Mouse (Mus musculus) adrenal gland, postnatal 14 days (tissue): ENCODE results near the gene Map3k9. TPM values are rescaled to one million over a fixed set of nuclear protein-coding genes. Genes with fewer than 3 reads are reported as not detected.

Source experiments
- DNase-seq: peaks from one replicate; pipeline ENCODE4 v3.0.0; 2021; ENCODE audit warnings: mixed read lengths
- total RNA-seq: library from RNA; stranded (reverse); gene quantifications from 2 replicates; pipeline ENCODE4 v1.2.3, GENCODE M21; 2021

The Map3k9 gene
- total RNA-seq, 1 experiment from 2014 or later, result 1.0 TPM

DNA sequence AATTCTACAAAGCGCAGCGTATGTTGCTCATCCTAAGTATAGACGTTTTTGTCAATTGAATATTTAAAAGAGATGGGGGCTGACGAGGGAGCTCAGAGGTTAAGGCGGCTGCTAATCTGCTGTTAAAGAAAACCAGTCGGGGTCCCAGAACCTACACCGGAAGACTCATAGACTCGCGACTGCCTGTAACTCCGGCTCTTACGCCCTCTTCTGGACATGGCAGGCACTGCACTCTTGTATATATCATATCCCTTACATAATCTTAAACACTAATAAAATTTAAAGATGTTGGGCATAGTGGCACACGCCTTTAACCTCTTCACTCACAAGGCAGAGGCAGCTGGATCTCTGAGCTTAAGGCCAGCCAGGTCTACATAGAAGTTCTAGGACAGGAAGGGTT, 6.3 kb upstream of the Map3k9 start:
- no peak for DNase-seq

DNA sequence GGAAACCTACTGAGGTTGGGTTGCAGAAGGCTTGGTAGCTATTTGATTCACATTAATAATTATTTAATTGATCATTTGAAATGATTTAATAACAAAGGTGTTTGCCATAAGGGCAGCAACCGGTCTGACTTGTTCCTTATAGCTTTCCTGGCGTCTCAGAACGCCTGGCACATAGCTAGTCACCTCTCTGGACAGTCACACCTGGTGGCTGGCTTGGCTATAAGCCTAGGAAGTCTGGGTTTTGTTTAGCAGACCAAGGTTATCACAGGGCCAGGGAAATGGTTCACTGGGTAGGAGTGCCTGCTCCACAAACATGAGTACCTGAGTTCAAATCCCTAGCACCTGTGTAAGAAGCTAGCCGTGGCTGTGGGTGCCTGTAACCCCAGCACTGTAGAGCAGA, 2.3 kb upstream of the Map3k9 start:
- no peak for DNase-seq

DNA sequence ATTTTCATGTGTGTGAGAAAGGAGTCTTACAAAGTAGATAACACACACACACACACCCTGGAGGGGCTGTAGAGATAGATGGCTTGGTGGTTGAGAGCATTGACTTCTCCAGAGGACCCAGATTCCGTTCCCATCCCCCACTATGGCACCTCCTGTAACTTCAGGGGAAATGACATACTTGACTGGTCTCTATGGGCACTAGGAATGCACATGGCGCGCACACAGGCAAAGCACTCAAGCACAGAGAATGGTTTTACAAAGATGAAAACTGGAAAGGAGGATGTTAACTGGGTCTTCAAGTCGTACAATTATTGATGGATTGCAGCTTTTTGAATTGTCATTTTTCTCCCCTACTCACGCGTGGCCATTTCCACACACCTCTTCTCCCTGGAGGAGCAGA, 1.6 kb upstream of the Map3k9 start:
- no peak for DNase-seq

DNA sequence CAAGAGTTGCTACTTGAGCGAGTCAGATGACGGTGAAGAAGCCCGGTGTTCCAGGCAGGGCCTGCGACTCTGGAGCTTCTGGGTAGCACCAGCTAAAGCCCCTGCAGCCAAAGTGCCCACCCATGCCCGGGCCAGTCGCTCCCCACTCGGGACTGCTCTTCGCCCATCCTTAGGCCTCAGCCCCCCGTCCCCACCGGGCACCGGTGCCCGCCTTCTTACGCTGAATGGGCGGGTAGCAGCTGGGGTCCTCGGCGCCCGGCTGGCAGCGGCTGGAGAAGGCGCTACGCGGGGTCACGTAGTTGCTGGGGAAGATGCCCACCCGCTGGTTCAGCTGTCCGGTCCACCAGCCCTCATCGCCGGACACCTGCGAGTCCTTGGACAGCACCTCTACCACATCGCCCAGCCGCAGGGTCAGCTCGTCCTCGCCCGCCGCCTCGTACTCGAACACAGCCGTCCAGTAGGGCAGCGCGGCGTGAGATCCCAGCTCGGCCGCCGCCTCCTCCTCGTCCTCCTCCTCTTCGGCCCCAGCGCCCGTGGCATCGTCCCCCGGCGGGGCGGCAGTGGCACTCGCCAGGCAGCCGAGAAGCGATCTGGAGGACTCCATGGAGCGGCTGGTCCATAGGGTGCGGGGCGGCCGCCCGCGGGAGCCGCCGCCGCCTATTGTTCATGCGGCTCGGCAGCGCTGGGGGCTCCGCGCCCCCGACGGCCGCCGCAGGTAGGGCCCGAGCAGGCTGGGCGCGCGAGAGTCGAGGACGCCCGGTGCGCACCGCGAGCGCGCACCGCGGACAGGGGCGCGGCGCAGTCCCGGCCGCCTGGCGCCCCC, 493 bp downstream of the Map3k9 start:
- peak; percentile 39 for DNase-seq

DNA sequence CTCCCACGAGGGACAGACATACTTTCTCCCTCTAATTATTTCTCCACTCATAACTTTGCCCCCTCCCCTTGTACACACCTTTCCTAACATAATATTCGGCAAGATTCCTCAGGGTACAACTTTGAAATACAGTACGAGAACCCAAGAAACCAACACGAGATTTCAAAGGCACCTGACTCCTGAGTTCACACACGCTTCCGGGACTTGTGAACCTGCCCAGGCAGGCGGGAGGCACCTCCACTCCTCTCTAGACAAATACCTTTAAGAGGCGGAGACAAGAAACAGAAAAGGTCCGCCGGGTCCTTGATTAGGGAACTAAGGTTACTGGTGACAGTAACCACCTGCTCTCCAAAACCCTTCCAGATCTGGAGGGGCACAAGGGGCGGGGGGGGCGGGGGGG, 1.1 kb downstream of the Map3k9 start:
- DNase-seq, result no peak

DNA sequence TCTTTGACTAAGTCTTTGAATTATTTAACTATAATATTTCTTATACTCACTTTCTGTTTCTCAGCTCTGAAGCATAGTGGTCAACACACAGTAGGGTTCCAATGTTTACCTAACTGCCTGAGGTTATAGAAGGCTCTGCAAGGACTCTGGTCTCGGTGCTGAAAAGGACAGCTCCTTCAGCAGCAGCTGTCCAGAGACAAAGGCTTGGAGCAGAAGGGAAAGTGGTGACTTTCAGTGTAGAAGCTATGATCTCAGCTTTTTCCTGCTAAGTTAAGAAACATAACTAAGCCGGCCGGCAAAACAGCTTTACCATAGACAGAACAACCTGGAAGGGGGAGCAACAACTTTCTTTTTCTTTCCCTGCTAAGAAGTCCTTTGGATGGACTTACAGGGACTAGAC, 4.8 kb downstream of the Map3k9 start:
- DNase-seq, result peak; percentile 53

DNA sequence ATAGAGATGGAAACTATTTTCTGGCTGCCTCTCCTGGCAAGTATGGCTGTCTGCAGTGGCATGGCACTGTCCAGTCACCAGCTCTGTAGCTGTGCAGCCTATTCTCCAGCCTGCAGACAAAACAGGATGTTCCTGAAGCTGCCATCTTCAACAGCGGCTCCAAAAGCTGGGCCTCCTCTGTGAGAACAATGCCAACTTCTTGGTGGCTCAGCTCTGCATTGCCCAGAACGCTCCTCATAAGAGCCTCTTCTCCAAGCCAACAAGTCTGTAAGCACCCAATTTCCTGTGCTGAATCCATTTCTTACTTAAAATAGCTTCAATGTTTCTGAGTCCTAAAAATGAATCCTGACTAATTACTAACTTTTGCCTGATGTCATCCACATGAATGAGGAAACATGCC, 5.3 kb downstream of the Map3k9 start:
- DNase-seq, result no peak

DNA sequence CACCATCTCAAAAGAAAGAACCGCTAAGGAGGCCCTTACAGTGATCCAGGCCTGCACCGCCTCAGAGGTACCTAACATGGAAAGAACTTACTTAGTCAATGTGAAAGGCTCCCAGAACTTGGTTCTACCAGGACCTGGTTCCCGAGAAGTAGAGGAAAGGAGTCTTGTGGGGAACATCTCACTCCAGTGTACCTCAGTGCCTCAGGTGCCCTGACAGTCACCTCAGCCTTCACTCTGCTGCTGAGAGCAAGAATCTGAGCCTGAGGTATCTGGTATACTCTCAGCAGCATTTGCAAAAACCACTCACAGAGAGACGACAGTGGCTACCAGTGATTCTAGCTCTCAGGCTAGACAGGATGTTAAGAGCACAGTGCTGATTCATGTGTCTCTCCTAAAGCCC, 6.8 kb downstream of the Map3k9 start:
- DNase-seq, result no peak

DNA sequence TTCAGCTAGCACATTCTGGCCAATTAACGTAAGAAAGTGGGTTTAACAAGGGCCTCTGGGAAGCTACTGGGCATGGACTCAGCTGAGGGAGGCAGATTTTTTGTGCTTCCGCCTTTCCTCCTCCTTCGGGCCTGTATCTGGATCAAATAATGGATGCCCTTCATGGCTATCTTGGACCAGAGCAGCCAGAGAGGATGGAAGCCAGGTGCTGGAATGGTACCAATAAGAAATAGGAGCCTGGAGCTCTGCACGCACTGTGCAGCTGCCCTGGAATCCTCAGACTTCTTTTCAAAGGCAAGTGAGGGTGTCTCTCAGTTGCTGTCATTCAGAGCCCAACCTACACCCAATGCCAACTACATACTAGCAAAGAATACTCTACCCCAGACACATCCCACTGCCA, 11.5 kb downstream of the Map3k9 start:
- no peak for DNase-seq

DNA sequence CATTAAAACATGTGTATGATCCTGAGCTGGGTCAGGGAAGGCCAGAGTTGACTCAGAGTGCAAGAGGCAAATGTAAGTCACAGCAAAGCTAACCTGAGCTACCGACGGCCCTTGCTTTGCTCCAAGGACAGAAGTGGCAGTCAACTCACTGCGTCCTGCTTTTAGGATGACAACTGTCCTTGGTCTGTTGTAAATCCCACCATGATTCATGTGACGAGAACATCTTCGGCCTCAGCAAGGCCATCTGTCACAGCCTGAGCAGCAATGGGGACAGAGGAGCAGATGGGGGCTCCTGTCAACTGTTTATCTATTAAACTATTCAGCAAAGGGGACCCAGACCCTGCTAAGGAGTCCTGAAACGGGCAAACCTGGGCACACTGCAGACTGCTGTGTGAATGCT, 15.6 kb downstream of the Map3k9 start:
- peak; percentile 47 for DNase-seq

DNA sequence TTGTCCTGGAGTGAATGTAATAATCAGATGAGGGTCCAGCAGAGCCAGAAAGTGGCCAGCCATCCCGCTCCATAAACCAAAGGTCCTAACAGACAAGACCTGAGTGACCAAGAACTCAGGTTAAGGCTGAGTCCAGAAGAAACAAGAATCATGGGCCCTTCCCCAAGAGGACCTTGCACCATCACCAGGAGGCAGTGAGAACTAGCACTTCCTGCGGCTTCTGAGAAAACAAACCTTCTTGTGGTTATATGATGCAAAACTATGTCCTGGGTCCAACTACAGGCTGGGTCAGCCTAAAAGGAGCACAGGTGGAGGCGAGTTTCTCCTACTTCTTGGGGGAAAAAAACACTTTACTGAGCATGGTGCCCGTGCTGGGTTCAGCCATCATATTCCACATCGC, 16.6 kb downstream of the Map3k9 start:
- DNase-seq, result no peak

DNA sequence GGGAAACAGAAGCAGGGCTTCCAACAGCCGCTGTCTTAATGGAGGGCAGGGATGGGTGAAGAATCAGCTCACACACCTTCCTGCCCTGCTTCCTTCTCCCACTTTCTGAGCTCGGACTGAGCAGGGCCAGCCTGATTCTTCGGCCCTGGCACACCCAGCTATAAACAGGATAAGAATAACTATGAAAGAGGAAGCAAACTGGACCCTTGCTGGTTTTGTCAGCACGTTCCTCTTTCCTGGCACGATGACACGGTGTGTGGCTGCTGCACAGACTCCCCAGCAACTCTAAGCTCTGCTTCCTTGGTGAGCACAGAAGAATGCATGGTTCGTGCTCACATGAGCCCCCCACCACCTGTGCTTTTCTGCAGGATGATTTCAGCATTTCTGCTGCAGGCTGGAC, 26.3 kb downstream of the Map3k9 start:
- DNase-seq, result peak; percentile 13

DNA sequence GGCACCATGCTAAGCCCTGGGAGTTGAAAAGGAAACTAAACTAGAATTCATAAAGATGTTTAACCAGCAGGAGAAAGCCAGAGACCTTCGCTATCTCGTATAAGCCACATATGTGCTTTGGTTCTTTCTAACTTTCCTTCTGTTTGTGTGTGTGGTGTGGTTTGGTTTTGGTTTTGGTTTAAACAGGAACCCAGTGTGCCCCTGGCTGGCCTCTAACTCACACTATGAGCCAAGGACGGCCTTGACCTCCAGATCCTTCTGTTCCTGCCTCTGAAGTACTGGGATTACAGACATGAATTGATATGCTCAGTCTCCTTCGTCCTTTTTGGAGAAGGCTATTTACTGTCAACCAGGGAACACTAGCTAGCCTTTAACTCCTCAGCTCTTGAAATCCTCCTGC, 29.9 kb downstream of the Map3k9 start:
- peak; percentile 66 for DNase-seq

DNA sequence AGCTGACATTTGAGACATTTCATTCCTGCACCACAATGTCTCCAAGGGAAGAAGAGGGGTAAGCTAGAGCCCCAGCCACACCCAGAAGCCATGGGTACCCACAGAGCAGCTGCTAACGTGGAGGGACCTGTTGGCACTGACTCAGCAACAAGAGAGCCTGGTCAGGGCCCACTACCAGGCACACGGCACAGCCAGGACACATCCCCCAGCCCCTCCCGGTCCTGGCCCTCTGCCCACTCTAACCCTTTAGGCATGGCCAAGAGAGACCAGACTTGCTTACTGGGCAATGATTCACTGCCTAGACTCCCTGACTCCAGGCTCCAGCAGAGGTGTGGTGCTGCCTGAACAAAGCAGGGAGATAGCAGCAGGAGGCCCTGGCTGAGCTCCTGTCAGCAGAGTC, 32.1 kb downstream of the Map3k9 start:
- DNase-seq, result peak; percentile 28

DNA sequence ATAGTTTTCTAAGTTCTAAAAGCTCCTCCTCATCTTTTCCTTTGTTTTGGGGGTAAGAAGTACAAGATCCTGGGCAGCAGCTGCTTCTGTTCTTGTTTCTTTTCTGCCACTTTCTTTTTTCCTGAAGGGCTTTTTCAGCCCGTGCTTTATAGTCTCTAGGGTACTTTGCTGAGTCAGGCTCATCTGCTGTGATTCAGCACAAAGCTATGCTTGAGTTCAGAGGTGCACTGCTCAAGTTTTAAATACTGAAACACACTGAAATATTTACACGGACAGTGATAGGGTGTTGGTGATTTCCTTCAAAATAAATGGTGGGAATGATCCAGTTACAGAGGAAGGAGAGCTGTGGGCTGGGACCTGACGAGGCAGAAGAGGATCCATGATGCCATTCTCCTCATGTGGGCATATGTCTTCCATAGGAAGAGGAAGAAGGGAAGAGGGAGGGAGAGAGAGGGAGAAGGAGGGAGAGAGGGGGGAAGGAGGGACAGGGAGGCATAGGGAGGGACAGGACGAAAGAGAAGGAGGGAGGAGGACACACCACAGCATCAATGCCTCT, 32.9 kb downstream of the Map3k9 start:
- DNase-seq, result no peak

DNA sequence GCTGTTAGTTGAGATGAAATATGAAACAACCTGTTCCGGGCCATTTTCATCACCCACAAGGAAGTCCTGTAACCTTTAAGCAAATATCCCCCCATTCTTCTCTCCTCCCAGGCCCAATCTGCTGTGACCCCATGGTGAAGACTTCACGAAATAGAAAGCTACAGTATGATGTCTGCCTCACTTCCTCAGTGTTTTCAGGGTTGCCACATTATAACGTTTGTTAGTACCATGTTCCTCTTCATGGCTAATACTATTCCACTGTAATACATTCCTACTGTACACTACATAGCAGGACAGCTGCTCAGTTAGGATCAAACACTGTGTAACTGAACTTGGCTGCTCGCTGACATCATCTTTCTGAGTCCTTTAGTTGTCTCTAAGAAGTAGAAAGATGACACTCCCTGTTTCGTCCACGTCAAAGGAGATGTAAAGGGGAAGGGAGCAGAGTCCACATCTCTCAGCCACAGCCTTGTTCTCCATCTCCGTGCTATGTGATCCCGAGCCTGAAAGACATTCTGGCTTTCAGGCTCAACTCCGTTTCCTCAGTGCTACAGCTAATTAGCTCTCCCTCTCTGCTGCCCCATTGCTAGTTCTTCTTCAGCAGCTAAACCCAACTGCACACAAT, 34.5 kb downstream of the Map3k9 start:
- DNase-seq, result no peak

DNA sequence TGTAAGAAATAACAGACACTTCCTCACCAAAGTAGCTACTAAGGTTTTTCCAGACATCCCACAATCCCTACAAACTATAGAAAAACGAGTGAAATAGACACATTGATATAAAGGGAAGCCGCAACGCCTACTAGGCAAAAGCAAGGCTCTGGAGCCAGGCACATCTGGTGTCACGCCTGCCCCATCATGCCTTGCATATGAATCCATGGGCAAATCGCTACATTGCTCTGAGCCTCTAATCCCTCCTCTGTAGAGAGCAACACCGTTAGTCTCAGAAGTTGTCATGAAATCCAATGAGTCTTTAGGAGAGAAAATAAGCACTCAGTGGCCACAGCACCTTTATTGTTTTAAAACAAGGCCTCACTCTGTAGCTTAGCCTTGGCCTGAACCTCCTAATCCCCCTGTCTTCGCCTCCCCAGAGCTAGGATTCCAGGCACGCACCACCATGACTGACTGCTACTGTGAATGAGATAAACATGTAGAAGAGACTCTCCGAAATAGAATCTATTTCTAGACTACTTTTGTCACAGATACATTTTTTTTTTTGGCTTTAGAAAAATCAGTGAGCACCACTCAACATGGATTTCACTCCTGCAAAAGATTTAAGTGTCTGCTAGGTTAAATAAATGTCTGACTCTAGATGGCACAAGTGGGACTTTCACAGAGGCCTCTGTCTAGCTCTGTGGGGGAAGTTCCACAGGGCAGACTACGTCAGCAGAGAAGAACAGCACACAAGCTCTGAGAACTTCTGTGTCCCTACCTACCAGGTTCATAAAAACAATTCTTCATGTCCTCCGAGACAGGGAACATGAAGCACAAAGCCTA, 45.5 kb downstream of the Map3k9 start:
- DNase-seq, result no peak

DNA sequence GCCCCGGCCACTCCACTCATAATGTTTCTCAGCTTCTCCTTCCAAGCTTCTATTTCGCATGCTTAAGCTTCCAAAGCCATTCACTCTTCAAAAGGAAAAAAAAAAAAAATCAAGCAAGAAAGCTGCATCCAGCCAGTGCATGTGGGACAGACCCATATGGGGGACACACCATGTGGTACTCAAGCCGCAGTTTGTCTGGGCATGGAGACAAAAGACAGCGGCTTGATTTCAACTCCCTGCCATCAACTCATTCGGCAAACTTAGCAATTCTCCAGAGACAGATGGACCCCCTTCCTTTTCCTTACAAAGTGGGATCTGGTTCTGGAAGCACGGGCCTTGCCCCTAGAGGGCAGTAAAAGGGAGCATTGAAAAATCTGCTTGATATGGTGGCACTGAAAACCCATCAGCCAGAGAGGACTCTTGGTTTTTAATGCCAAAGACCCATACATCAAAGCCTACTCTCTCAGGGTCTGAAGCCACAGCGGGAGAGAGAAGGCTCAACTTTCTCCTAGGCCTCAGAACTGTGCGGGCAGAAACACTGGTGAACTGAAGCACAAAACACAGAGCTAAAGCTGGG, 54.6 kb downstream of the Map3k9 start:
- no peak for DNase-seq

DNA sequence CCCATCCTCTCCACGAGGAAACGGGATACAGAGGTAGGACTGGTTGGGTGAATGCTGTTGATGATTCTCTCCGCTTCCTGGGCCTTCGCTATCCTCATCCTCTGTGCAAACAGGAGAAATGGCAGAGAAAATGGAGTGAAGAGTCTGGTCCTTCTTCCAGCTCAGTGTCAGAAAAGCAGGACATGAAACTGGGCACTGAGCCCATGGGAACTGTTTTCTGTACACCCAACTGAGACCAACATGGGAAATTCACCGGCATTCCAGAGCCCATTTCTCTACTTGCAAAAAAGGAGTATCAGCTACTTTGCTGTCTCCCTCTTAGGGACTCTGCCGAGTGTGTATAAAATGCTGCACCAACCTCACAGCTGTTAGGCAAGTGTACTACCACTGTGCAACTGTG, 56.2 kb downstream of the Map3k9 start:
- DNase-seq, result no peak

DNA sequence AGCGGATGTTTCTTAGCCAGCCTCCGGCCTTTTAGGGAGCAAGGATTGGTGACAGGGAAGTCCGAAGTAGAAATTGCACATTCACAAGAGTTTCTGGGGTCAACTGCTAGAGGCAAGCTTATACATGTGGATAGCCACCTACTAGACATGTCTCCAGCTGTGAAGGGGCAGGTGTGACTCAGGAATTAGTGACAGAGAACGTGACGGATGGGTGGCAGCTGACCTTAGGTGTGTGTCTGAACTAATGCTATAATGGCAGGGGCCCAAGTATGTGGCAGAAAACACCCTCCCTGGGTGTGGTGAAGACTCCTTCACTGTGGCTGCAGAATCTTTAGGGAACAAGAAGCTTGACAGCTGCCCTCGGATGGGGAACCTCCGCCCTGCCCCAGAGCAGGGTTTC, 57.6 kb downstream of the Map3k9 start:
- no peak for DNase-seq

DNA sequence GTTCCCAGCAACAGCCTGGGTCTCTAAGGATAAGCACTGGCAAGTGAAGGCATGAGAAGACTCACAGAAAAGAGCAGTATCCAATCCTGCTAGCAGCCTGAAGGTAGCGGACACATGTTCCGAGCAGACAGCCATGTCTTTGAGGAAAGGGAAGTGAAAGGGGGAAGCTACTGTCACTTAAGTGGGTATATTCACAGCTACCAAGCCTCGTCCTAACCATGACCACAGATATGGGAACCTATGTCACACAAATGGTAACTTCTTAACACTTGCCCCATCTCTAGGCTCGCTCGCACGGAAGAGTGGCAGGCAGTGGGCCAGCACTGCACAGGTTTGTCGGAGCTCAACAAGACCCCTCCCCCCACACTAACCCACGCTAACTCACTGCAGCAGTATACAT, 61.3 kb downstream of the Map3k9 start:
- no peak for DNase-seq

DNA sequence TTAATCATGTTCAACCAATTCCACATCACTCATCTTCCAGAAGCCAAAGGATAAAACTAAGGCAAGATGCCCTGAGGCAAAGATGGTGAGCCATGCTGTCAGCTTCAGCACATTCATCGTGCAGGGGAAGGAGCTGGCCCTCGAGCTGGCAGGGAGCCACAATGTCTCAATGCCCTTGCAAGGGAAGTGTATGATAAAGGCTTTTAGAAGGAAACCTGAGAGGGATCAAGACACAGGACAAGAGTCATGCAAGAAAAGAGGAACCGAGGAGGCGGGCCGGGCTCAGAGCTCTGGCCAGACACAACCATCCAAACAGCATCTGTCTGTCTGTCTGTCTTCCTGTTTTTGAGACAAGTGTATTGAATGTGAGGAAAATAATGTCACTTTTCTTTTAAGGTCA, 61.8 kb downstream of the Map3k9 start:
- peak; percentile 49 for DNase-seq

DNA sequence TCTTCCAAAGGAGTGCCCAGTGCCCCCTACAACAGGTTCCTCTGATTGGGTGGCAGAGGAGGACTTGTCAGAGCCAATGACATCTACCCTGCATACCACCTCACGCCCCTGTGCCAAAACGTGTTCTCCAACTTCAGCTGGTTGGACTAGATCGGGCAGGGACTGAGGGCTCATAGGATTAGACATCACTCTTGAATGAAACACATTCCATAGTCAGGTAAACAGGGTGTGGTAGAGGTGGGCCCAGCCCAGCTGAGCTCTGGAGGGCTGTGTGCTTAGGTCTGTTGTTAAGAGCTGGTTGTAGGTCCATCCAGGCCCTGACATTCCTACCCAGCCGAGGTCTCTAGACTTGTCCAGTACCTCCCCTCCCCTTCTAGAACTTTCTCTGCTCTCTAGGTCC, 68.4 kb downstream of the Map3k9 start:
- DNase-seq, result no peak
